Comparison of ENCODE assay signal across 8 mouse cellular contexts in genomic region chr2:119743176-119743807, GRCm38 (mm10). TPM values are rescaled to one million over a fixed set of nuclear protein-coding genes. Genes with fewer than 3 reads are reported as not detected.
DNase-seq lines count a peak whose midpoint lies in the region; ATAC-seq and TF ChIP-seq lines count a peak whose summit lies in the region.

No protein-coding gene starts in this region.

- no peak for TF ChIP-seq CTCF in kidney, postnatal 0 days (IDR thresholded peaks at IDR 0.05; ENCODE audit: low read depth)
- TF ChIP-seq CTCF in liver, postnatal 0 days (IDR thresholded peaks at IDR 0.05; ENCODE audit: low read depth), result no peak

- no peaks in the 10 kb centered on the region for H3K9me3 ChIP-seq in kidney, postnatal 0 days (replicated peaks; ENCODE audit: low read length)
- H3K9me3 ChIP-seq in embryonic facial prominence, embryonic 13.5 days, result no peaks in the 10 kb centered on the region
- H3K9me3 ChIP-seq in liver, postnatal 0 days (ENCODE audit: low read length), result no peaks in the 10 kb centered on the region

- peak overlapping the region; percentile 99 for H3K4me2 ChIP-seq in kidney, postnatal 0 days (ENCODE audit: low read length)
- peak overlapping the region; percentile 100 for H3K4me2 ChIP-seq in embryonic facial prominence, embryonic 13.5 days
- peak overlapping the region; percentile 100 for H3K4me2 ChIP-seq in liver, postnatal 0 days (ENCODE audit: low read depth, low read length)

- no peak for DNase-seq in kidney, postnatal 0 days (ENCODE audit: low spot score)
- no peak for DNase-seq in kidney, adult 11 months
- peak; percentile 36 for DNase-seq in induced T-regulatory cell, adult 2 months (ENCODE audit: low read depth)
- DNase-seq in liver, postnatal 0 days, result peak; percentile 26
- peak; percentile 83 for DNase-seq in right cerebral cortex, postnatal 25 days
- no peak for DNase-seq in c-Kit-positive CD71-positive TER-119-positive erythroid progenitor cells, embryonic 14.5 days (ENCODE audit: low spot score)

- no peak overlapping the region for H3K27ac ChIP-seq in kidney, postnatal 0 days
- H3K27ac ChIP-seq in embryonic facial prominence, embryonic 13.5 days, result no peak overlapping the region
- no peak overlapping the region for H3K27ac ChIP-seq in liver, postnatal 0 days (ENCODE audit: low read depth)

- H3K27me3 ChIP-seq in kidney, postnatal 0 days (ENCODE audit: insufficient read depth, low read length), result peaks cover 11% of the 10 kb centered on the region
- peaks cover 70% of the 10 kb centered on the region for H3K27me3 ChIP-seq in embryonic facial prominence, embryonic 13.5 days
- peaks cover 25% of the 10 kb centered on the region for H3K27me3 ChIP-seq in liver, postnatal 0 days (ENCODE audit: insufficient read depth, low read length)

- H3K36me3 ChIP-seq in kidney, postnatal 0 days (ENCODE audit: insufficient read depth, low read length), result no peaks in the 10 kb centered on the region
- H3K36me3 ChIP-seq in embryonic facial prominence, embryonic 13.5 days, result no peaks in the 10 kb centered on the region
- no peaks in the 10 kb centered on the region for H3K36me3 ChIP-seq in liver, postnatal 0 days (replicated peaks; ENCODE audit: insufficient read depth, low read length)

- no peak for ATAC-seq in kidney, postnatal 0 days (replicated peaks; ENCODE audit: low FRiP score, low read depth)
- no peak for ATAC-seq in embryonic facial prominence, embryonic 13.5 days (ENCODE audit: insufficient number of reproducible peaks, insufficient read depth, low FRiP score, low TSS enrichment, low read depth)
- ATAC-seq in liver, postnatal 0 days, result no peak
- ATAC-seq in erythroid progenitor cell, adult 5-6 weeks (replicated peaks; ENCODE audit: low FRiP score, poor library complexity, severe bottlenecking), result no peak

- TF ChIP-seq EP300 in liver, postnatal 0 days (IDR thresholded peaks at IDR 0.05; ENCODE audit: low read depth), result no peak

- peak overlapping the region; percentile 67 for H3K4me3 ChIP-seq in kidney, postnatal 0 days (replicated peaks; ENCODE audit: low read depth, low read length)
- peak overlapping the region; percentile 68 for H3K4me3 ChIP-seq in embryonic facial prominence, embryonic 13.5 days
- peak overlapping the region; percentile 79 for H3K4me3 ChIP-seq in liver, postnatal 0 days (ENCODE audit: low read depth, low read length)

- H3K4me1 ChIP-seq in kidney, postnatal 0 days (replicated peaks; ENCODE audit: insufficient read depth, low read length), result peaks cover 19% of the 10 kb centered on the region
- peaks cover 37% of the 10 kb centered on the region for H3K4me1 ChIP-seq in embryonic facial prominence, embryonic 13.5 days
- H3K4me1 ChIP-seq in liver, postnatal 0 days (ENCODE audit: insufficient read depth), result peaks cover 40% of the 10 kb centered on the region

- peak overlapping the region; percentile 52; the same call in 1 of the 2 replicates for H3K9ac ChIP-seq in kidney, postnatal 0 days (ENCODE audit: low read depth, low read length)
- H3K9ac ChIP-seq in embryonic facial prominence, embryonic 13.5 days, result peak overlapping the region; percentile 69; the same call in 1 of the 2 replicates
- H3K9ac ChIP-seq in liver, postnatal 0 days (replicated peaks), result peak overlapping the region; percentile 67

- 13% methylated on average over 24 of the region's 31 CpGs for WGBS in kidney, postnatal 0 days
- WGBS in embryonic facial prominence, embryonic 13.5 days, result 7% methylated on average over 29 of the region's 31 CpGs
- WGBS in liver, postnatal 0 days (ENCODE audit: insufficient replicate concordance), result 11% methylated on average over 31 of the region's 31 CpGs

RNA-seq across cellular contexts. Expression of gene Itpka, which starts 1.2 kb away (rescaled TPM):
- 0.83 and 1.1 TPM in 2 replicates for polyA plus RNA-seq in kidney, postnatal 0 days (2015; fragmentation: Nextera tagmentation; extraction: Ambion mirVana)
- polyA plus RNA-seq in embryonic facial prominence, embryonic 13.5 days (2015; fragmentation: Nextera tagmentation; extraction: Ambion mirVana), result 0.76 TPM in 1 of 2 replicates, not detected in the other
- polyA plus RNA-seq in liver, postnatal 0 days (2015; fragmentation: Nextera tagmentation; extraction: Ambion mirVana), result 2.7 and 3.6 TPM in 2 replicates
- total RNA-seq in erythroid progenitor cell, adult 5-6 weeks (2015; ENCODE audit: low replicate concordance), result not detected in 2 replicates
- total RNA-seq in erythroid progenitor cell, adult 5-6 weeks (2017; ENCODE audit: low replicate concordance), result not detected in 2 replicates

RNA-seq across cellular contexts. Expression of gene Ltk, which starts 16.9 kb away (rescaled TPM):
- polyA plus RNA-seq in kidney, postnatal 0 days (2015; fragmentation: Nextera tagmentation; extraction: Ambion mirVana), result 0.52 and 0.53 TPM in 2 replicates
- polyA plus RNA-seq in embryonic facial prominence, embryonic 13.5 days (2015; fragmentation: Nextera tagmentation; extraction: Ambion mirVana), result 0.18 TPM in 1 of 2 replicates, not detected in the other
- 0.13 and 0.16 TPM in 2 replicates for polyA plus RNA-seq in liver, postnatal 0 days (2015; fragmentation: Nextera tagmentation; extraction: Ambion mirVana)
- not detected in 2 replicates for total RNA-seq in erythroid progenitor cell, adult 5-6 weeks (2015; ENCODE audit: low replicate concordance)
- not detected in 2 replicates for total RNA-seq in erythroid progenitor cell, adult 5-6 weeks (2017; ENCODE audit: low replicate concordance)

RNA-seq across cellular contexts. Expression of gene Rpap1, which starts 44.0 kb away (rescaled TPM):
- polyA plus RNA-seq in kidney, postnatal 0 days (2015; fragmentation: Nextera tagmentation; extraction: Ambion mirVana), result 15.7 and 19.0 TPM in 2 replicates
- polyA plus RNA-seq in embryonic facial prominence, embryonic 13.5 days (2015; fragmentation: Nextera tagmentation; extraction: Ambion mirVana), result 31.5 and 31.9 TPM in 2 replicates
- polyA plus RNA-seq in liver, postnatal 0 days (2015; fragmentation: Nextera tagmentation; extraction: Ambion mirVana), result 3.7 and 3.9 TPM in 2 replicates
- 0.42 and 2.2 TPM in 2 replicates for total RNA-seq in erythroid progenitor cell, adult 5-6 weeks (2015; ENCODE audit: low replicate concordance)
- 2.8 and 3.2 TPM in 2 replicates for total RNA-seq in erythroid progenitor cell, adult 5-6 weeks (2017; ENCODE audit: low replicate concordance)

RNA-seq across cellular contexts. Expression of gene Tyro3, which starts 54.2 kb away (rescaled TPM):
- polyA plus RNA-seq in kidney, postnatal 0 days (2015; fragmentation: Nextera tagmentation; extraction: Ambion mirVana), result 7.7 and 9.7 TPM in 2 replicates
- polyA plus RNA-seq in embryonic facial prominence, embryonic 13.5 days (2015; fragmentation: Nextera tagmentation; extraction: Ambion mirVana), result 27.3 and 28.5 TPM in 2 replicates
- polyA plus RNA-seq in liver, postnatal 0 days (2015; fragmentation: Nextera tagmentation; extraction: Ambion mirVana), result 0.26 and 0.30 TPM in 2 replicates
- total RNA-seq in erythroid progenitor cell, adult 5-6 weeks (2015; ENCODE audit: low replicate concordance), result not detected in 2 replicates
- total RNA-seq in erythroid progenitor cell, adult 5-6 weeks (2017; ENCODE audit: low replicate concordance), result not detected in 2 replicates

Comparison
In these comparisons a context has a peak if more than half of its experiments do, and no peak if none do; other contexts are left out.
1. DNase-seq: peak in induced T-regulatory cell, adult 2 months (single experiment), liver, postnatal 0 days (single experiment) and right cerebral cortex, postnatal 25 days (single experiment); none in kidney, postnatal 0 days (single experiment), kidney, adult 11 months (single experiment) and c-Kit-positive CD71-positive TER-119-positive erythroid progenitor cells, embryonic 14.5 days (single experiment).
2. Peak in every context shown above with its lines, with median percentiles within 50 percentile points of each other: H3K4me2 ChIP-seq, H3K4me3 ChIP-seq and H3K9ac ChIP-seq.